Mouse (Mus musculus) neural tube, embryonic 14.5 days (tissue): ENCODE data around the gene Ntm. TPM values are rescaled to one million over a fixed set of nuclear protein-coding genes. Genes with fewer than 3 reads are reported as not detected.
A peak's percentile ranks its signal among the peaks of the same experiment; 100 is the strongest.

ENCODE experiments used
- ATAC-seq: fragments of 200-750 bp; cut with Nextera tagmentation; 2 replicates; pipeline ENCODE4 v1.8.0; 2017; ENCODE audit warnings: low read depth, mild to moderate bottlenecking, moderate TSS enrichment, moderate library complexity
- H3K27ac ChIP-seq: fragments of 300-500 bp; sonication (generic); 2 replicates; pipeline ENCODE4 v1.5.1; 2014; ENCODE audit warnings: low read depth, mild to moderate bottlenecking, control low read depth, low read length, moderate library complexity, mixed read lengths
- H3K27me3 ChIP-seq: fragments of 300-500 bp; sonication (generic); 2 replicates; pipeline ENCODE4 v1.6.1; 2014; ENCODE audit warnings: low read length; ENCODE audit not compliant: control insufficient read depth, insufficient read depth
- H3K36me3 ChIP-seq: fragments of 300-500 bp; sonication (generic); 2 replicates; pipeline ENCODE4 v1.6.1; 2014; ENCODE audit warnings: low read length, mixed read lengths; ENCODE audit not compliant: control insufficient read depth, insufficient read depth
- H3K4me1 ChIP-seq: fragments of 300-500 bp; sonication (generic); 2 replicates; pipeline ENCODE4 v1.6.1; 2014; ENCODE audit warnings: low read length; ENCODE audit not compliant: control insufficient read depth, insufficient read depth
- H3K4me2 ChIP-seq: fragments of 300-500 bp; sonication (generic); 2 replicates; pipeline ENCODE4 v1.6.1; 2014; ENCODE audit warnings: mild to moderate bottlenecking, low read depth, low read length, control low read depth
- H3K4me3 ChIP-seq: fragments of 300-500 bp; sonication (generic); 2 replicates; pipeline ENCODE4 v1.5.1; 2014; ENCODE audit warnings: low read depth, low read length, control low read depth, mixed read lengths
- H3K9ac ChIP-seq: fragments of 300-500 bp; sonication (generic); replicated peaks from 2 replicates; pipeline ENCODE4 v1.6.1; 2014; ENCODE audit warnings: low read depth, mild to moderate bottlenecking, control low read depth, low read length, mixed read lengths
- H3K9me3 ChIP-seq: fragments of 300-500 bp; sonication (generic); 2 replicates; pipeline ENCODE4 v1.6.1; 2016; ENCODE audit warnings: low read length; ENCODE audit not compliant: control insufficient read depth
- WGBS: fragments of 180-500 bp; shearing (Covaris S2); extraction: QIAGEN DNeasy Blood & Tissue Kit; methylation state at CpG from one replicate; pipeline ENCODE4 v1.1.7; 2014; 5-methylcytosine and 5-hydroxymethylcytosine counted together
- polyA plus RNA-seq: library from polyadenylated mRNA; unstranded; fragments of >200 nt; fragmentation: Nextera tagmentation; extraction: Ambion mirVana; gene quantifications from 2 replicates; pipeline ENCODE4 v1.2.1, GENCODE M21; 2014

Ntm gene
- polyA plus RNA-seq, 1 experiment from 2014 or later, result 237 TPM

- H3K4me1 ChIP-seq, result 0 out of 2 replicates have a peak, but pooled peaks cover 6% of the 10 kb centered on the region
- H3K9me3 ChIP-seq, result no peaks in the 10 kb centered on the region
- no peak for ATAC-seq
- H3K4me3 ChIP-seq, result no peak overlapping the region
- no peak overlapping the region for H3K4me2 ChIP-seq
- H3K36me3 ChIP-seq, result no peaks in the 10 kb centered on the region
- 62% methylated on average over 14 of the region's 14 CpGs for WGBS
- H3K27ac ChIP-seq, result no peak overlapping the region
- H3K27me3 ChIP-seq, result no peaks in the 10 kb centered on the region
- no peak overlapping the region for H3K9ac ChIP-seq
Measured at GRCm38 (mm10) chr9:29653678-29654235, 309.2 kb downstream of the Ntm start.

GRCm38 (mm10) chr9:29652854-29653253 lies 310.1 kb downstream of the Ntm start:
- Histone ChIP-seq H3K27me3 (no peaks in the 10 kb centered on the region), H3K4me3 (no peak overlapping the region), H3K4me1 (0 out of 2 replicates have a peak, but pooled peaks cover 4% of the 10 kb centered on the region), H3K36me3 (no peaks in the 10 kb centered on the region), H3K9me3 (no peaks in the 10 kb centered on the region), H3K27ac (no peak overlapping the region), H3K9ac (no peak overlapping the region), H3K4me2 (no peak overlapping the region)
- WGBS, result 89% methylated on average over 7 of the region's 7 CpGs
- no peak for ATAC-seq

- Histone ChIP-seq H3K9me3 (no peaks in the 10 kb centered on the region), H3K4me1 (0 out of 2 replicates have a peak, but pooled peaks cover 2% of the 10 kb centered on the region), H3K36me3 (no peaks in the 10 kb centered on the region), H3K4me3 (no peak overlapping the region), H3K27me3 (no peaks in the 10 kb centered on the region), H3K4me2 (no peak overlapping the region), H3K9ac (no peak overlapping the region), H3K27ac (no peak overlapping the region)
- ATAC-seq, result no peak
- 49% methylated on average over 5 of the region's 5 CpGs for WGBS
Measured at GRCm38 (mm10) chr9:29651856-29652255, 311.1 kb downstream of the Ntm start.

- Histone ChIP-seq H3K4me1 (0 out of 2 replicates have a peak, but pooled peaks cover 2% of the 10 kb centered on the region), H3K27ac (no peak overlapping the region), H3K9me3 (no peaks in the 10 kb centered on the region), H3K4me2 (no peak overlapping the region), H3K9ac (no peak overlapping the region), H3K4me3 (no peak overlapping the region), H3K36me3 (no peaks in the 10 kb centered on the region), H3K27me3 (no peaks in the 10 kb centered on the region)
- WGBS, result 16% methylated on average over 4 of the region's 4 CpGs
- ATAC-seq, result no peak
Measured at GRCm38 (mm10) chr9:29651226-29651625, 311.7 kb downstream of the Ntm start.

- ATAC-seq, result peak; percentile 72; the same call in 1 of the 2 replicates
- WGBS, result 6% methylated on average over 4 of the region's 4 CpGs
Measured at GRCm38 (mm10) chr9:29650679-29651078, 312.3 kb downstream of the Ntm start.

GRCm38 (mm10) chr9:29650266-29650665 lies 312.7 kb downstream of the Ntm start:
- 63% methylated on average over 5 of the region's 5 CpGs for WGBS
- Histone ChIP-seq H3K9ac (no peak overlapping the region), H3K36me3 (no peaks in the 10 kb centered on the region), H3K4me3 (no peak overlapping the region), H3K27me3 (no peaks in the 10 kb centered on the region), H3K4me1 (no peaks in the 10 kb centered on the region), H3K9me3 (no peaks in the 10 kb centered on the region), H3K4me2 (no peak overlapping the region), H3K27ac (no peak overlapping the region)
- ATAC-seq, result no peak

More at GRCm38 (mm10) chr9:29650679-29651078, 312.3 kb downstream of the Ntm start:
- no peaks in the 10 kb centered on the region for H3K27me3 ChIP-seq
- H3K4me3 ChIP-seq, result no peak overlapping the region
- H3K9ac ChIP-seq, result no peak overlapping the region
- H3K36me3 ChIP-seq, result no peaks in the 10 kb centered on the region
- H3K27ac ChIP-seq, result no peak overlapping the region
- H3K9me3 ChIP-seq, result no peaks in the 10 kb centered on the region
- H3K4me1 ChIP-seq, result 0 out of 2 replicates have a peak, but pooled peaks cover under 1% of the 10 kb centered on the region
- no peak overlapping the region for H3K4me2 ChIP-seq

- H3K27ac ChIP-seq, result no peak overlapping the region
- H3K4me1 ChIP-seq, result no peaks in the 10 kb centered on the region
- ATAC-seq, result no peak
- no peaks in the 10 kb centered on the region for H3K9me3 ChIP-seq
- H3K4me3 ChIP-seq, result no peak overlapping the region
- H3K27me3 ChIP-seq, result no peaks in the 10 kb centered on the region
- WGBS, result 83% methylated on average over 5 of the region's 5 CpGs
- no peak overlapping the region for H3K4me2 ChIP-seq
- H3K9ac ChIP-seq, result no peak overlapping the region
- H3K36me3 ChIP-seq, result no peaks in the 10 kb centered on the region
Measured at GRCm38 (mm10) chr9:29648256-29648655, 314.7 kb downstream of the Ntm start.

- H3K9ac ChIP-seq, result no peak overlapping the region
- H3K9me3 ChIP-seq, result no peaks in the 10 kb centered on the region
- no peaks in the 10 kb centered on the region for H3K36me3 ChIP-seq
- no peak overlapping the region for H3K4me3 ChIP-seq
- no peak for ATAC-seq
- H3K4me1 ChIP-seq, result no peaks in the 10 kb centered on the region
- no peaks in the 10 kb centered on the region for H3K27me3 ChIP-seq
- H3K27ac ChIP-seq, result no peak overlapping the region
- H3K4me2 ChIP-seq, result no peak overlapping the region
- 69% methylated on average over 8 of the region's 8 CpGs for WGBS
Measured at GRCm38 (mm10) chr9:29647764-29648163, 315.2 kb downstream of the Ntm start.

GRCm38 (mm10) chr9:29645796-29646400 lies 317.0 kb downstream of the Ntm start:
- H3K4me2 ChIP-seq, result no peak overlapping the region
- no peaks in the 10 kb centered on the region for H3K27me3 ChIP-seq
- no peaks in the 10 kb centered on the region for H3K36me3 ChIP-seq
- no peak overlapping the region for H3K9ac ChIP-seq
- no peak overlapping the region for H3K27ac ChIP-seq
- H3K4me3 ChIP-seq, result no peak overlapping the region
- H3K4me1 ChIP-seq, result no peaks in the 10 kb centered on the region
- WGBS, result 53% methylated on average over 8 of the region's 8 CpGs
- ATAC-seq, result no peak
- H3K9me3 ChIP-seq, result no peaks in the 10 kb centered on the region
